Mouse (Mus musculus): ENCODE data around the gene Snx29.

- TF ChIP-seq CTCF (IDR thresholded peaks at IDR 0.05; ENCODE audit: borderline replicate concordance, control insufficient read depth, extremely low read depth, insufficient read depth, low read length, poor library complexity) (no peak), POLR2A (IDR thresholded peaks at IDR 0.05; ENCODE audit: control insufficient read depth, extremely low read depth, insufficient read depth, low read length, poor library complexity) (no peak)
Observed at GRCm38 (mm10) chr16:11433779-11434178, 111.1 kb downstream of the Snx29 start.
